Mouse (Mus musculus): ENCODE measurements around the gene Tifa.

Tifa gene

GRCm38 (mm10) chr3:127848088-127848808 is 58.6 kb downstream of the Tifa start:
- in situ Hi-C loops (cut with MboI; ENCODE audit: unreplicated experiment in 2 of 2): loop anchor here in 1 of 2 experiments (5.0 kb wide), 1 partner anchor 44 kb away; no protein-coding TSS in a partner anchor

GRCm38 (mm10) chr3:127849922-127850321 is 60.3 kb downstream of the Tifa start:
- in situ Hi-C loops (cut with MboI; ENCODE audit: unreplicated experiment in 2 of 2): loop anchor here (5.0 kb wide), 2 partner anchors 42 to 97 kb away; no protein-coding TSS in a partner anchor

- in situ Hi-C loops (cut with MboI; ENCODE audit: unreplicated experiment in 2 of 2): loop anchor here in 1 of 2 experiments (5.0 kb wide), 1 partner anchor 96 kb away; no protein-coding TSS in a partner anchor
These were observed 61.4 kb downstream of the Tifa start for GRCm38 (mm10) chr3:127850776-127851646.

DNA sequence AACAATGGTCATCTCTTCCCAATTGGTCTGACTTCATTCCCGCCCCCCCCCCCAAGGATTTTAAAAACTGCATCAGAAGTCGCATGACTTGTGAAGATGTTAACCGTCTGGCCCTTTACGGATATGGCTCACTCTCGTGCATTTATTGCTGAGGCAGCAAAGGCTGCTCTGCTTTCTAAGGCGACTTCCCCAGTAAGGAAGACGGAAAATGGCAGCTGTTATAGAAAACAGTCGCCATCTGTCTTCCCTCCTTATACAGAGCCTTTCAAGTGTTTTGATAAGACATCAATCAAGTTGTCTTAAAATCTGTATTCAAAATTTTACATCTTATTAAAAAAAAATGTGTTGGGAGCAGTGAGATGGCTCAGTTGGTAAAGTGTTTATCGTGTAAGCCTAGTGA is 63.1 kb downstream of the Tifa start:
- in situ Hi-C loops (cut with MboI; ENCODE audit: unreplicated experiment in 2 of 2): loop anchor here in 1 of 2 experiments (5.0 kb wide), 1 partner anchor 95 kb away; no protein-coding TSS in a partner anchor

- in situ Hi-C loops (cut with MboI; ENCODE audit: unreplicated experiment in 2 of 2): loop anchor here in 1 of 2 experiments (5.0 kb wide), 1 partner anchor 94 kb away; no protein-coding TSS in a partner anchor
These were observed 64.0 kb downstream of the Tifa start for GRCm38 (mm10) chr3:127853431-127854206.

DNA sequence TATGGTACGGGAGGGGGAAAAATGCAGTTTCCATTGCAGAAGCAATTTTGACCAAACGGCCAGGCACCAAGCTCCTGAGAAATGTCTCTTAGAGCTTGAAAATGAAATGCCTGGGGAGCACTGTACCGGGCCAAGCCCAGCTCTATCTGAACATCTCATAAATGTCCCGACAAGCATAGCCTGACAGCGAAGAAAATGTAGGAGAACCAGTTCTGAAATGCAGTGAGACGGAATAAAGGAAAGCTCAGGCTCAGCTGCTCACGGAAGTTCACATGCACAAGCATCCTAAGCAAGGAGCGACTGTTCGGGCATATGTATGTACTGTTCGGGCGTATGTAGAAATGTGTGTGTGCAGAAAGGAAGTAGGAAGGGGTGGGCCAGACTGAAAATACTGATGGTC is 71.7 kb downstream of the Tifa start:
- in situ Hi-C loops (cut with MboI; ENCODE audit: unreplicated experiment in 2 of 2): no loop called here

- in situ Hi-C loops (cut with MboI; ENCODE audit: unreplicated experiment in 2 of 2): no loop called here
These were observed 72.9 kb downstream of the Tifa start for GRCm38 (mm10) chr3:127862479-127862878.

GRCm38 (mm10) chr3:127863571-127863970 is 74.0 kb downstream of the Tifa start:
- in situ Hi-C loops (cut with MboI; ENCODE audit: unreplicated experiment in 2 of 2): no loop called here

- in situ Hi-C loops (cut with MboI; ENCODE audit: unreplicated experiment in 2 of 2): no loop called here
These were observed 74.6 kb downstream of the Tifa start for GRCm38 (mm10) chr3:127864242-127864641.

DNA sequence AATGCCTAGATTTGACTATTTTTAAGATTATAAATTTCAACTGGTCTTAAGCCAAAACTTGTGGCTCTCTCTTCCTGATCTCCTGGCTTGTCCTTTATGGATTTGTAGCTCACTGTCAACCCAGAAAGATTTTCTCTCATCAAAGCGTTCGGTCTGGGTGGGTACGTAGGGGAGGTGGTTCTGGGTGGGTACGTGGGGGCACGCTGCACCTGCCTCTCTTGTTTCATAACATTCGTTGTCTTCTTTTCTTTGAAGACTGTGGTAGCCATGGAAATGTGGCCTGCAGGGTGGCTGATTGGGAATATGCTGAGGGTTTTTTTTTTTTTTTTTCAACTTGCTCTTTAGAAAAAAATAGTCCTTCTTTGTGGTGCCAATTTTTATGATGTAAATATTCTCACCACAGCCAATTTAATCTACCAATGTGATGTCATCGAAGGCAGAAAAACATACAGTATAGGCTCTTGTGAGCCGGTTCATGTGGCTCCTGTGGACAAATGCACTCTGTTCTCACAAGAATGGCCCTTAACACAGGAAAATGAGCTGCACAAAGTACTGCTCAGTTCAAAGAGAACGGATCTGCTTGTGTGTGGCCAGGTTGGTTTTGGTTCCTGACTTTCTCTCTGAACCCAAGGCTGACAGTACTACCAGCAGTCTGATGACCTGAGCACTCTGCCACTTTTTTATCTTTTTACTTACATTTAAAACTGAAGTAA is 78.6 kb downstream of the Tifa start:
- in situ Hi-C loops (cut with MboI; ENCODE audit: unreplicated experiment in 2 of 2): no loop called here

GRCm38 (mm10) chr3:127868880-127869279 is 79.3 kb downstream of the Tifa start:
- in situ Hi-C loops (cut with MboI; ENCODE audit: unreplicated experiment in 2 of 2): no loop called here

- in situ Hi-C loops (cut with MboI; ENCODE audit: unreplicated experiment in 2 of 2): no loop called here
These were observed 82.0 kb downstream of the Tifa start for GRCm38 (mm10) chr3:127871575-127871974.

DNA sequence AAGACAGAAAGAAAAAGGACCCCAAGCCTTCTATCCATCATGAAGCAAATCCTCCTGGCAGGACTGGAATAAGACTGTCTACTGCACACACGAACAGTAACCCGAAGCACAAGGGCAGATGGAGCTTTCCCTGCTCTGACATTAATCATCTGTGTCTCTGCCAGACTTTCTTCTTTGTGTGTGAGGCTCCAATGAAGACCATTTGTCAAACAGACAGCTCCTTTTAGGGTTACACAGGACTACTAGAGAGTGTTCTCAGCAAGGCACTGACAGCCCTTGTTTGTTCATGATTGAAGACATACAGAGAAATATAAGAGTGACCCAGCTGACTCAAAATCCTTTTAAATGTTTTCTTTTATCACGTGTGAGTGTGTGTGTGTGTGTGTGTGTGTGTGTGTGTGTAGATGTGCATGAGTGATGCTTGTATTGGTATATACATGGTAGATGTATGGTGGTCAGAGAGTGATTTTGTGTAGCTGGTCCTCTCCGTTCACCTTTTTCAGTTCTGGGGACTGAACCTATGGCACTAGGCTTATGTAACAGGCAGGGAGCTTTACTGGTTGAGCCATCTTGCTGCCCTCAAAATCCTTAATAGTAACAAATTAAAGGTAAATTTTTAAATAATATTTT is 84.8 kb downstream of the Tifa start:
- in situ Hi-C loops (cut with MboI; ENCODE audit: unreplicated experiment in 2 of 2): no loop called here

- in situ Hi-C loops (cut with MboI; ENCODE audit: unreplicated experiment in 2 of 2): no loop called here
These were observed 85.5 kb downstream of the Tifa start for GRCm38 (mm10) chr3:127875059-127875458.

DNA sequence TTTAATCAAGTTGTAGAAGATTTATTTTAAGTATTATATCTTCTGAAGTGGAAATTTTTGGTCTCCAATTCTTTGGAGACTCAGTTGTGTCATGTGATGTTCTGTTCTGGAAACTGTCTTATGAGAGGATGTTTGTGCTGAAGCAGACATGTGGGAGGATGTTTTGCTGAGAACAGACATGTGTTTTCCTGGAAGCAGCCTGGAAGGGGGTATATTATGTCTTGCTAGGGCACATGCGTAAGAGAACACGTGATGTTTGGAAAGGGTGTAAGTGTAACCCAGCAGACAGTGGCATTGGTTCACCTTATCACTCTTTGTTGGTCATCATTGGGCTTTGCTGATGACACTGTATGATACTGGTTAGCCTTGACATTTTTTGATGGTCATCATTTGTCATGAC is 85.9 kb downstream of the Tifa start:
- in situ Hi-C loops (cut with MboI; ENCODE audit: unreplicated experiment in 2 of 2): no loop called here

DNA sequence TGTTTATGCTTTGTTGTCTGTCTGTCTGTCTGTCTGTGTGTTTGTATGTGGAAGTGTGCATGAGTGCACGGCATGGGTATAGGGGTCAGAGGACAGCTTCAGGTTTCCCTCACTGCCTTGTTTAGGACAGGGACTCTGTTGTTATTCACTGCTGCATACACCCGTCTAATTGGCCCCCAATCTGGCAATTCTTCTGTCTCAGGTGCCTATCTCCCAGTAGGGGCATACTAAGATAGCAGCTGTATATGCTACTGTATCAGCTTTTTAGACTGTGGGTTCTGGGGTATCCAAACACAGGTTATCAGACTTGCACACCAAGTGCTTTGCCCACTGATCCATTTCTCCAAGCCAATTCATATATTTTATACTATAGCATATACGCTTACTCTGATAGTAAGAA is 90.4 kb downstream of the Tifa start:
- in situ Hi-C loops (cut with MboI; ENCODE audit: unreplicated experiment in 2 of 2): no loop called here

GRCm38 (mm10) chr3:127881684-127882083 is 92.1 kb downstream of the Tifa start:
- in situ Hi-C loops (cut with MboI; ENCODE audit: unreplicated experiment in 2 of 2): no loop called here
